Mouse (Mus musculus) myocyte (in vitro differentiated cells): ENCODE measurements around the gene Ndufa8. TPM values are rescaled to one million over a fixed set of nuclear protein-coding genes. Genes with fewer than 3 reads are reported as not detected.

Experiments
- H3K27me3 ChIP-seq: one replicate; pipeline ENCODE4 v1.6.1; 2011; ENCODE audit not compliant: control insufficient read depth, insufficient read depth, insufficient read length
- H3K36me3 ChIP-seq: one replicate; pipeline ENCODE4 v1.6.1; 2011; ENCODE audit not compliant: control insufficient read depth, insufficient read depth
- H3K4me2 ChIP-seq: one replicate; pipeline ENCODE4 v1.6.1; 2011; ENCODE audit warnings: low read depth, control low read depth
- H3K4me3 ChIP-seq: one replicate; pipeline ENCODE4 v1.5.1; 2011; ENCODE audit warnings: mild to moderate bottlenecking, control low read depth, moderate library complexity
- H3K79me2 ChIP-seq: one replicate; pipeline ENCODE4 v1.6.1; 2011; ENCODE audit not compliant: control insufficient read depth, insufficient read depth
- H3ac ChIP-seq: one replicate; pipeline ENCODE4 v1.6.1; 2011; ENCODE audit not compliant: control insufficient read depth, insufficient read length
- CEBPB ChIP-seq: IDR thresholded peaks from 2 replicates; pipeline ENCODE4 v1.6.1; 2011; ENCODE audit warnings: mild to moderate bottlenecking, moderate library complexity; ENCODE audit not compliant: poor library complexity, insufficient read depth, severe bottlenecking
- E2F4 ChIP-seq: IDR thresholded peaks from one replicate; pipeline ENCODE4 v1.6.1; 2011; ENCODE audit warnings: mild to moderate bottlenecking, control low read depth, moderate library complexity; ENCODE audit not compliant: insufficient read depth
- MAX ChIP-seq: IDR thresholded peaks from one replicate; pipeline ENCODE4 v1.6.1; 2011; ENCODE audit warnings: low read depth, mild to moderate bottlenecking, control low read depth
- MYOD1 ChIP-seq, 3 experiments: IDR thresholded peaks; one replicate each; pipeline ENCODE4 v1.6.1; 2011; ENCODE audit warnings: control low read depth in 2 of 3, low read depth in 2 of 3, mild to moderate bottlenecking in 2 of 3, moderate library complexity in 1 of 3; ENCODE audit not compliant: insufficient read length in 2 of 3, control insufficient read depth in 1 of 3
- MYOG ChIP-seq, 3 experiments: IDR thresholded peaks; one replicate each; pipeline ENCODE4 v1.6.1; 2011; ENCODE audit warnings: control low read depth in 2 of 3, low read depth in 2 of 3, mild to moderate bottlenecking in 2 of 3; ENCODE audit not compliant: insufficient read length in 2 of 3, control insufficient read depth in 1 of 3, insufficient read depth in 1 of 3
- POLR2A ChIP-seq: IDR thresholded peaks from one replicate; pipeline ENCODE4 v1.6.1; 2011; ENCODE audit warnings: low read depth, mild to moderate bottlenecking, control low read depth, moderate library complexity; ENCODE audit not compliant: insufficient read length
- POLR2AphosphoS2 ChIP-seq: IDR thresholded peaks from one replicate; pipeline ENCODE4 v1.6.1; 2011; ENCODE audit warnings: low read depth, control low read depth; ENCODE audit not compliant: insufficient read length
- REST ChIP-seq: IDR thresholded peaks from one replicate; pipeline ENCODE4 v1.6.1; 2011; ENCODE audit warnings: mild to moderate bottlenecking, control low read depth, moderate library complexity; ENCODE audit not compliant: insufficient read depth, insufficient read length
- SRF ChIP-seq: IDR thresholded peaks from one replicate; pipeline ENCODE4 v1.6.1; 2011; ENCODE audit warnings: low read depth; ENCODE audit not compliant: control insufficient read depth, insufficient read length
- TCF12 ChIP-seq: IDR thresholded peaks from one replicate; pipeline ENCODE4 v1.6.1; 2011; ENCODE audit warnings: mild to moderate bottlenecking, control low read depth; ENCODE audit not compliant: poor library complexity, insufficient read depth, severe bottlenecking
- TCF3 ChIP-seq: IDR thresholded peaks from one replicate; pipeline ENCODE4 v1.6.1; 2011; ENCODE audit warnings: low read depth, control low read depth; ENCODE audit not compliant: insufficient read length
- USF1 ChIP-seq: IDR thresholded peaks from one replicate; pipeline ENCODE4 v1.6.1; 2011; ENCODE audit warnings: low read depth, mild to moderate bottlenecking, control low read depth, moderate library complexity
- polyA plus RNA-seq: library from polyadenylated mRNA; unstranded; fragments of >200 nt; fragmentation: generic; extraction: Trizol; gene quantifications from one replicate; pipeline ENCODE4 v1.2.1, GENCODE M21; 2012; ENCODE audit warnings: missing spikeins

Ndufa8 gene
- polyA plus RNA-seq, 1 experiment = 299 TPM

- H3K27me3 ChIP-seq = no peaks in the 10 kb centered on the region
- H3K4me3 ChIP-seq = no peak overlapping the region
- no peaks in the 10 kb centered on the region for H3K36me3 ChIP-seq
- H3K4me2 ChIP-seq = peak overlapping the region; percentile 10
- TF ChIP-seq USF1 (peak; percentile 44), MYOG (IDR thresholded peaks at IDR 0.05; ENCODE audit: control insufficient read depth in 1 of 3, insufficient read depth in 1 of 3, insufficient read length in 2 of 3, low read depth in 2 of 3) (no peak)
- H3K79me2 ChIP-seq = no peaks in the 10 kb centered on the region
- no peak overlapping the region for H3ac ChIP-seq
Measured at GRCm38 (mm10) chr2:35994303-35994702, 54.9 kb downstream of the Ndufa8 start.

GRCm38 (mm10) chr2:35993481-35993880 lies 55.7 kb downstream of the Ndufa8 start:
- TF ChIP-seq SRF (no peak), TCF3 (no peak), CEBPB (no peak), MYOG (IDR thresholded peaks at IDR 0.05; ENCODE audit: control insufficient read depth in 1 of 3, insufficient read depth in 1 of 3, insufficient read length in 2 of 3, low read depth in 2 of 3) (no peak), USF1 (no peak), MAX (no peak), POLR2A (no peak), REST (no peak), E2F4 (no peak), POLR2AphosphoS2 (no peak), TCF12 (no peak), MYOD1 (IDR thresholded peaks at IDR 0.05; ENCODE audit: control insufficient read depth in 1 of 3, insufficient read length in 2 of 3, low read depth in 2 of 3) (no peak)
- Histone ChIP-seq H3K27me3 (no peaks in the 10 kb centered on the region), H3K79me2 (no peaks in the 10 kb centered on the region), H3K4me2 (no peak overlapping the region), H3ac (no peak overlapping the region), H3K36me3 (no peaks in the 10 kb centered on the region), H3K4me3 (no peak overlapping the region)

DNA sequence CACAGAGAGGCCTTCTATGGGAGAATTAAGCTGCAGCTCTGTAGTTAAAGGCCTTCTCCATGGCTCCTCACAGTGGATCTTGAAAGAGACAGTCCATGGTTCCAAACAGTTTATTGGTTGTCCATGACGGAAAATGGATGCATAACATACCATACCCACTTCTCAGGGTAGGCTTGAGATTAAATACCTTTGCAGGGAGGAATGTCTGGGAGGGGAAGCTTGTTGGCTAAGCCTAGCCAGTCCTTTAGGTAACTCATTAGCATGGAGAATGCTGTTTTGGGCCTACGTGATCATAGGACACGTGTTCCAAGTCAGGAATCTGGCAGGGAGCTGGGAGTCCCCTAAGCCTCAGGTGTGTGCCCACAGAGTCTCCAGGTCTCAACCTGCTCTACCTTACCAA lies 56.9 kb downstream of the Ndufa8 start:
- H3K79me2 ChIP-seq = no peaks in the 10 kb centered on the region
- TF ChIP-seq TCF3 = no peak
- TF ChIP-seq SRF = no peak
- no peak for TF ChIP-seq MYOG (IDR thresholded peaks at IDR 0.05; ENCODE audit: control insufficient read depth in 1 of 3, insufficient read depth in 1 of 3, insufficient read length in 2 of 3, low read depth in 2 of 3)
- no peak for TF ChIP-seq MAX
- TF ChIP-seq REST = no peak
- no peak for TF ChIP-seq E2F4
- TF ChIP-seq CEBPB = no peak
- TF ChIP-seq TCF12 = no peak
- TF ChIP-seq USF1 = no peak
- H3K36me3 ChIP-seq = no peaks in the 10 kb centered on the region

More for the DNA sequence above, 56.9 kb downstream of the Ndufa8 start:
- Histone ChIP-seq H3K4me3 (no peak overlapping the region), H3K4me2 (no peak overlapping the region), H3K27me3 (peaks cover 10% of the 10 kb centered on the region), H3ac (no peak overlapping the region)

Other genes starting within 250 kb of the Ndufa8 start
- gene Ttll11, start 69.5 kb downstream of the Ndufa8 start, polyA plus RNA-seq = 9.8 TPM
- gene Morn5, start 52 bp upstream of the Ndufa8 start, polyA plus RNA-seq = 0.16 TPM
- 1.1 TPM for gene Lhx6, start 56.0 kb upstream of the Ndufa8 start, polyA plus RNA-seq
- gene Mrrf, start 87.0 kb upstream of the Ndufa8 start, polyA plus RNA-seq = 40.9 TPM
- 30.2 TPM for gene Rbm18, start 87.4 kb upstream of the Ndufa8 start, polyA plus RNA-seq
- 122 TPM for gene Ptgs1, start 181.0 kb upstream of the Ndufa8 start, polyA plus RNA-seq